Mouse (Mus musculus) CH12.LX (cell line): ENCODE data around the gene Olfr809. TPM values are rescaled to one million over a fixed set of nuclear protein-coding genes. Genes with fewer than 3 reads are reported as not detected.

Source experiments
- DNase-seq: peaks from one replicate; pipeline ENCODE4 v3.0.0-alpha.2; 2013; ENCODE audit errors: extremely low read depth
- H3K27ac ChIP-seq: 2 replicates; pipeline ENCODE4 v1.5.1; 2012; ENCODE audit warnings: low read depth, mild to moderate bottlenecking, control low read depth, moderate library complexity; ENCODE audit not compliant: insufficient read depth
- H3K27me3 ChIP-seq: replicated peaks from 2 replicates; pipeline ENCODE3; 2012; ENCODE audit warnings: inconsistent platforms
- H3K36me3 ChIP-seq, 2 experiments: replicated peaks in 1 of 2; 2 replicates each; pipeline versions ENCODE3 to v1.6.1; 2012; ENCODE audit warnings: inconsistent platforms in 1 of 2, low read length in 1 of 2, mild to moderate bottlenecking in 1 of 2, mixed read lengths in 1 of 2, moderate library complexity in 1 of 2; ENCODE audit not compliant: control insufficient read depth in 1 of 2, insufficient read depth in 1 of 2
- H3K4me1 ChIP-seq, 2 experiments: 2 replicates each; pipeline ENCODE4 v1.6.1; 2012; ENCODE audit warnings: inconsistent platforms in 1 of 2, moderate library complexity in 1 of 2; ENCODE audit not compliant: insufficient read depth in 2 of 2, control insufficient read depth in 1 of 2
- H3K4me2 ChIP-seq: 2 replicates; pipeline ENCODE4 v1.6.1; 2012; ENCODE audit warnings: low read depth, mild to moderate bottlenecking, control low read depth; ENCODE audit not compliant: poor library complexity, insufficient read depth, severe bottlenecking
- H3K4me3 ChIP-seq, 3 experiments: fragments of 150-350 bp in 1 of 3; sonication (generic) in 1 of 3; replicated peaks in 1 of 3; 2 replicates each; pipeline versions ENCODE3 to v1.5.1; 2011 to 2012; ENCODE audit warnings: low read depth in 2 of 3, low read length in 2 of 3, mild to moderate bottlenecking in 2 of 3, moderate library complexity in 2 of 3, control low read depth in 1 of 3, improper control_type of control experiment in 1 of 3, inconsistent platforms in 1 of 3, mixed read lengths in 1 of 3; ENCODE audit not compliant: poor library complexity in 1 of 3
- H3K79me2 ChIP-seq: replicated peaks from 2 replicates; pipeline ENCODE4 v1.6.1; 2012; ENCODE audit warnings: mild to moderate bottlenecking, moderate library complexity; ENCODE audit not compliant: control insufficient read depth, poor library complexity, insufficient read depth, severe bottlenecking; ENCODE audit errors: extremely low read depth
- H3K9ac ChIP-seq: 2 replicates; pipeline ENCODE4 v1.6.1; 2012; ENCODE audit warnings: low read depth, mild to moderate bottlenecking, control low read depth, moderate library complexity; ENCODE audit not compliant: insufficient read depth
- H3K9me3 ChIP-seq: replicated peaks from 2 replicates; pipeline ENCODE3; 2012; ENCODE audit warnings: low read length, inconsistent platforms, mixed read lengths
- BHLHE40 ChIP-seq: IDR thresholded peaks from 2 replicates; pipeline ENCODE4 v1.6.1; 2011; ENCODE audit warnings: mild to moderate bottlenecking, low read depth, low read length, improper control_type of control experiment
- CHD1 ChIP-seq: IDR thresholded peaks from 2 replicates; pipeline ENCODE4 v1.6.1; 2012; ENCODE audit warnings: low read depth, low read length, improper control_type of control experiment, inconsistent platforms
- CHD2 ChIP-seq: IDR thresholded peaks from 2 replicates; pipeline ENCODE4 v1.6.1; 2011; ENCODE audit warnings: low read length, improper control_type of control experiment
- CTCF ChIP-seq, 2 experiments: IDR thresholded peaks in 1 of 2; conservative IDR thresholded peaks in 1 of 2; 2 replicates each; pipeline ENCODE4 v1.5.1; 2011 to 2012; ENCODE audit warnings: low read depth in 2 of 2, low read length in 2 of 2, improper control_type of control experiment in 1 of 2, inconsistent platforms in 1 of 2, mild to moderate bottlenecking in 1 of 2, moderate library complexity in 1 of 2
- E2F4 ChIP-seq: IDR thresholded peaks from 2 replicates; pipeline ENCODE4 v1.6.1; 2011; ENCODE audit warnings: low read depth, low read length, improper control_type of control experiment; ENCODE audit not compliant: insufficient replicate concordance
- ELF1 ChIP-seq: IDR thresholded peaks from 2 replicates; pipeline ENCODE4 v1.6.1; 2014; ENCODE audit warnings: low read depth, mild to moderate bottlenecking, inconsistent platforms, low read length, improper control_type of control experiment
- ETS1 ChIP-seq: conservative IDR thresholded peaks from 2 replicates; pipeline ENCODE4 v1.6.1; 2012; ENCODE audit warnings: low read depth, mild to moderate bottlenecking, inconsistent platforms, low read length, improper control_type of control experiment, moderate library complexity
- GABPA ChIP-seq: IDR thresholded peaks from 2 replicates; pipeline ENCODE4 v1.6.1; 2012; ENCODE audit warnings: low read depth, low read length, improper control_type of control experiment, inconsistent platforms; ENCODE audit not compliant: insufficient replicate concordance
- MEF2A ChIP-seq: IDR thresholded peaks from 2 replicates; pipeline ENCODE4 v1.6.1; 2014; ENCODE audit warnings: low read depth, mild to moderate bottlenecking, inconsistent platforms, low read length, improper control_type of control experiment, borderline replicate concordance
- NRF1 ChIP-seq: IDR thresholded peaks from 2 replicates; pipeline ENCODE4 v1.6.1; 2014; ENCODE audit warnings: low read depth, mild to moderate bottlenecking, inconsistent platforms, low read length, improper control_type of control experiment, moderate library complexity
- POLR2A ChIP-seq: IDR thresholded peaks from 2 replicates; pipeline ENCODE4 v1.6.1; 2011; ENCODE audit warnings: low read depth, mild to moderate bottlenecking, improper control_type of control experiment, low read length
- POLR2AphosphoS2 ChIP-seq: IDR thresholded peaks from 2 replicates; pipeline ENCODE4 v1.6.1; 2011; ENCODE audit warnings: low read depth, low read length, improper control_type of control experiment
- RCOR1 ChIP-seq: conservative IDR thresholded peaks from 2 replicates; pipeline ENCODE4 v1.6.1; 2012; ENCODE audit warnings: low read depth, mild to moderate bottlenecking, inconsistent platforms, low read length, improper control_type of control experiment
- SIN3A ChIP-seq: IDR thresholded peaks from 2 replicates; pipeline ENCODE4 v1.6.1; 2012; ENCODE audit warnings: low read length, improper control_type of control experiment, inconsistent platforms
- SMC3 ChIP-seq: IDR thresholded peaks from 2 replicates; pipeline ENCODE4 v1.6.1; 2011; ENCODE audit warnings: low read depth, low read length, improper control_type of control experiment
- TBP ChIP-seq: conservative IDR thresholded peaks from 2 replicates; pipeline ENCODE4 v1.6.1; 2011; ENCODE audit warnings: low read depth, low read length, improper control_type of control experiment
- TCF12 ChIP-seq: IDR thresholded peaks from 2 replicates; pipeline ENCODE4 v1.6.1; 2014; ENCODE audit warnings: low read depth, mild to moderate bottlenecking, inconsistent platforms, low read length, improper control_type of control experiment
- USF1 ChIP-seq: IDR thresholded peaks from 2 replicates; pipeline ENCODE4 v1.6.1; 2014; ENCODE audit warnings: low read depth, mild to moderate bottlenecking, inconsistent platforms, low read length, improper control_type of control experiment
- ZMIZ1 ChIP-seq: IDR thresholded peaks from 2 replicates; pipeline ENCODE4 v1.6.1; 2012; ENCODE audit warnings: low read depth, mild to moderate bottlenecking, inconsistent platforms, low read length, improper control_type of control experiment
- dilution Hi-C: fragments of 300-500 bp; cut with MboI; formaldehyde crosslinking; loops from 2 replicates; pipeline ENCODE4 v1.14.3; 2020; ENCODE audit warnings: low sequenced_read_pairs; ENCODE audit not compliant: extremely low pct_unique_long_range_greater_than_20kb, extremely low pct_ligation_motif_present
- in situ Hi-C: fragments of 300-500 bp; cut with MboI; formaldehyde crosslinking; loops from 3 replicates; pipeline ENCODE4 v1.14.3; 2019; ENCODE audit warnings: low sequenced_read_pairs, low pct_ligation_motif_present, low pct_unique_long_range_greater_than_20kb, mixed read lengths
- polyA plus RNA-seq: library from polyadenylated mRNA; unstranded; fragments of >175 nt; gene quantifications from 2 replicates; pipeline ENCODE4 v1.2.1, GENCODE M21; 2012; ENCODE audit warnings: low read depth; ENCODE audit not compliant: insufficient read length
- total RNA-seq, 2 experiments: library from RNA; depleted of rRNA; stranded (reverse); fragments of 300-350 nt in 1 of 2; fragments of >200 nt in 1 of 2; gene quantifications; 2 replicates each; pipeline ENCODE4 v1.2.3; 2012 to 2014

Olfr809 gene
- total and polyA plus RNA-seq, 3 experiments, result not detected

GRCm38 (mm10) chr10:129741821-129742220 lies 32.6 kb upstream of the Olfr809 start, which contains the start of gene Olfr806:
TSS of gene Olfr806 (minus strand) at chr10:129741921.
- DNase-seq, result no peak
- no peak within 1 kb of the TSS for H3K4me2 ChIP-seq
- TF ChIP-seq TCF12 (no peak), CHD1 (no peak), GABPA (no peak), USF1 (no peak), SIN3A (no peak), ETS1 (no peak), POLR2AphosphoS2 (no peak), SMC3 (no peak), E2F4 (no peak), CHD2 (no peak), POLR2A (no peak)
- H3K4me1 ChIP-seq, result no peaks in the 10 kb centered on the region
- dilution Hi-C loops (no loop called here), in situ Hi-C loops (no loop called here)
- no peaks in the 10 kb centered on the region for H3K9me3 ChIP-seq
- no peaks in the 10 kb centered on the region for H3K79me2 ChIP-seq
- no peaks in the 10 kb centered on the region for H3K27me3 ChIP-seq
- no peak within 1 kb of the TSS for H3K4me3 ChIP-seq
- H3K27ac ChIP-seq, result no peak within 1 kb of the TSS
- H3K9ac ChIP-seq, result no peak within 1 kb of the TSS
- no peaks in the 10 kb centered on the region for H3K36me3 ChIP-seq

- in situ Hi-C loops, result no loop called here
- Histone ChIP-seq H3K4me3 (no peak within 1 kb of the TSS), H3K9ac (no peak within 1 kb of the TSS), H3K9me3 (no peaks in the 10 kb centered on the region), H3K4me1 (peaks cover 0 to 4% of the 10 kb centered on the region in 2 experiments; a peak in 1 of 4 replicates), H3K27me3 (no peaks in the 10 kb centered on the region), H3K27ac (no peak within 1 kb of the TSS), H3K79me2 (no peaks in the 10 kb centered on the region), H3K36me3 (no peaks in the 10 kb centered on the region), H3K4me2 (no peak within 1 kb of the TSS)
- dilution Hi-C loops, result no loop called here
- TF ChIP-seq TBP (no peak), ETS1 (no peak), ELF1 (no peak), CHD2 (no peak), ZMIZ1 (no peak), POLR2AphosphoS2 (no peak), BHLHE40 (no peak), NRF1 (no peak), CTCF (conservative IDR thresholded peaks at IDR 0.05 in 1 of 2, IDR thresholded peaks at IDR 0.05 in 1 of 2; ENCODE audit: low read depth in 2 of 2, low read length in 2 of 2) (no peak), RCOR1 (no peak), MEF2A (no peak)
- DNase-seq, result no peak
These were observed 16.7 kb upstream of the Olfr809 start, which contains the start of gene Olfr807 for GRCm38 (mm10) chr10:129757693-129758092. TSS of gene Olfr807 (minus strand) at chr10:129757793.
